Mouse (Mus musculus) small intestine, adult 2 months (tissue): ENCODE measurements around the gene Hc. TPM values are rescaled to one million over a fixed set of nuclear protein-coding genes. Genes with fewer than 3 reads are reported as not detected.

Experiments used
- H3K27ac ChIP-seq: fragments of 200-500 bp; 2 replicates; pipeline ENCODE4 v1.5.1; 2012; ENCODE audit warnings: low read depth, low read length, control low read depth, inconsistent platforms; ENCODE audit not compliant: insufficient read depth
- H3K27me3 ChIP-seq: fragments of 200-500 bp; 2 replicates; pipeline ENCODE4 v1.6.1; 2012; ENCODE audit warnings: mild to moderate bottlenecking, moderate library complexity, low read length, inconsistent platforms; ENCODE audit not compliant: control insufficient read depth, insufficient read depth
- H3K36me3 ChIP-seq: fragments of 200-500 bp; 2 replicates; pipeline ENCODE4 v1.6.1; 2012; ENCODE audit warnings: mild to moderate bottlenecking, low read length, control low read depth, inconsistent platforms; ENCODE audit not compliant: control insufficient read depth, insufficient read depth
- H3K4me1 ChIP-seq: fragments of 200-500 bp; 2 replicates; pipeline ENCODE4 v1.6.1; 2012; ENCODE audit warnings: low read length, inconsistent platforms, mixed read lengths; ENCODE audit not compliant: control insufficient read depth, insufficient read depth, insufficient read length
- H3K4me3 ChIP-seq: fragments of 200-500 bp; 2 replicates; pipeline ENCODE4 v1.5.1; 2012; ENCODE audit warnings: low read depth, mild to moderate bottlenecking, control low read depth, inconsistent platforms, low read length, moderate library complexity
- CTCF ChIP-seq: fragments of 200-500 bp; IDR thresholded peaks from 2 replicates; pipeline ENCODE4 v1.5.1; 2012; ENCODE audit warnings: low read depth, mild to moderate bottlenecking, control low read depth, inconsistent platforms, low read length, moderate library complexity, mixed read lengths; ENCODE audit not compliant: insufficient replicate concordance, insufficient read length; ENCODE audit errors: extremely low read depth
- POLR2A ChIP-seq: fragments of 200-500 bp; IDR thresholded peaks from 2 replicates; pipeline ENCODE4 v1.6.1; 2012; ENCODE audit warnings: low read depth, mild to moderate bottlenecking, control low read depth, inconsistent platforms, low read length, moderate library complexity
- WGBS: fragments of 180-500 bp; shearing (Covaris S2); methylation state at CpG from one replicate; pipeline ENCODE4 v1.1.7; 2018; 5-methylcytosine and 5-hydroxymethylcytosine counted together
- polyA plus RNA-seq: library from polyadenylated mRNA; depleted of rRNA; stranded (reverse); fragments of >200 nt; gene quantifications from 2 replicates; pipeline ENCODE4 v1.2.3, GENCODE M21; 2012

Hc gene
- polyA plus RNA-seq, 1 experiment = not detected

DNA sequence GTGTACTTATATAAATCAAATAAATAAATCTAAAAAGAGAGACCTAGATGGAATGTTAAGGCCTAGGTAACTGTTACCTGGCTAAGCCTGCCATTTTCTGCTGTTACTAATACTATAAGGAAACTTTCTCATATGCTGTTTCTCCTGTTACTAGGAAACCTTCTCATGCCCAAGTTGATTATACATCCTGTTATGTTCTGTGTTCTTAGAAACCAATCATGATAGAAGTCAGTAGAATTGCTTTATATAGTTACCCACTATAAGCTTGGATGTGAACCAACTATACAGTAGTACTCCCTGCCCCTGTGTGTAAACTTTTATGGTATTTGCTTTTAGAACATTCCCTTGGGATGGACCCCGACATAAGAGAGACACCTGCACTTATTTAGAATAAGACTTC is 73.6 kb downstream of the Hc start:
- Histone ChIP-seq H3K4me3 (no peak overlapping the region), H3K4me1 (peaks cover 6% of the 10 kb centered on the region; the same call in 1 of the 2 replicates), H3K27me3 (no peaks in the 10 kb centered on the region), H3K27ac (no peak overlapping the region), H3K36me3 (no peaks in the 10 kb centered on the region)
- TF ChIP-seq POLR2A (no peak), CTCF (no peak)
- WGBS = 21% methylated on average over 1 of the region's 1 CpGs

- 86% methylated on average over 8 of the region's 8 CpGs for WGBS
- H3K27me3 ChIP-seq = no peaks in the 10 kb centered on the region
- H3K36me3 ChIP-seq = no peaks in the 10 kb centered on the region
- TF ChIP-seq CTCF (no peak), POLR2A (no peak)
- no peak overlapping the region for H3K4me3 ChIP-seq
- H3K27ac ChIP-seq = no peak overlapping the region
- peaks cover 10% of the 10 kb centered on the region for H3K4me1 ChIP-seq
Measured at GRCm38 (mm10) chr2:34984885-34985284, 76.4 kb downstream of the Hc start.

GRCm38 (mm10) chr2:34982906-34983698 is 78.1 kb downstream of the Hc start:
- TF ChIP-seq POLR2A (no peak), CTCF (no peak)
- H3K4me3 ChIP-seq = no peak overlapping the region
- H3K36me3 ChIP-seq = no peaks in the 10 kb centered on the region
- peaks cover 10% of the 10 kb centered on the region for H3K4me1 ChIP-seq
- 45% methylated on average over 11 of the region's 11 CpGs for WGBS
- H3K27ac ChIP-seq = no peak overlapping the region
- H3K27me3 ChIP-seq = no peaks in the 10 kb centered on the region

DNA sequence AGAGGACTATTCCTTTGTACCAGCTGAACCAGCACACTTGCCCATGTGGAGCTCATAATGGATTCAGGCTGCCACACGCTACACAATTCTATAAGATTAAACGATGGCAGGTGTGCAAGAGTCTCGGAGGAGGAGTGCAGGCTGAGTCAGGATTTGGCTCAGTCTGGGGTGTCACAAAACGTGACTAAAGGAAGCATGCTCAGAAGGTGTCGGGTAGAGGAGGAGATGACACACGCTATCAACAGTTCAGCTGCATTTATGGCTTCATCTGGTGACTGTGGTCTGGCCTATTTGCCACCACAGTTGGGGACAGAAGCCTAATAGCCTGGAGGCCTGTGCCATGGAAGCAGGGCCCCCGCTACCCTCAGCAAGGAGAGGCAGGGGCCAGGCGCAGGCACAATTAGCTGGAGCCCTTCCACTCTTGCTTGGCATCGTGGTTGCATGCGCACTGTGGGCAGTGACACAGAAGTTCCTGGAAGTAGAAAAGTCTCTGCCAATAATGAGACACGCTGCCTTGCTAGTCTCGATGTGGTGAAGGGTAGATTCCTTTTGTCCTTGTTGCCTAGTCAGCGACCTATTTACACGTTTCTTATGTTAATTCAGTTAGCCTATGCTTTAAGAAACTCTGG is 79.0 kb downstream of the Hc start:
- no peak overlapping the region for H3K4me3 ChIP-seq
- 75% methylated on average over 14 of the region's 14 CpGs for WGBS
- TF ChIP-seq POLR2A (no peak), CTCF (no peak)

GRCm38 (mm10) chr2:34979459-34980011 is 81.7 kb downstream of the Hc start:
- Histone ChIP-seq H3K4me1 (peaks cover 10% of the 10 kb centered on the region), H3K36me3 (no peaks in the 10 kb centered on the region), H3K4me3 (no peak overlapping the region), H3K27ac (no peak overlapping the region), H3K27me3 (no peaks in the 10 kb centered on the region)
- WGBS = 59% methylated on average over 3 of the region's 3 CpGs
- TF ChIP-seq POLR2A (no peak), CTCF (no peak)

More for the DNA sequence above, 79.0 kb downstream of the Hc start:
- Histone ChIP-seq H3K36me3 (no peaks in the 10 kb centered on the region), H3K4me1 (peaks cover 10% of the 10 kb centered on the region), H3K27ac (no peak overlapping the region), H3K27me3 (no peaks in the 10 kb centered on the region)

GRCm38 (mm10) chr2:34978226-34978625 is 83.0 kb downstream of the Hc start:
- H3K4me3 ChIP-seq = no peak overlapping the region
- peaks cover 7% of the 10 kb centered on the region for H3K4me1 ChIP-seq
- H3K36me3 ChIP-seq = no peaks in the 10 kb centered on the region
- 89% methylated on average over 2 of the region's 2 CpGs for WGBS
- no peak overlapping the region for H3K27ac ChIP-seq
- H3K27me3 ChIP-seq = no peaks in the 10 kb centered on the region
- TF ChIP-seq CTCF (no peak), POLR2A (no peak)
